Mouse (Mus musculus) NIH3T3 (cell line): ENCODE results near the gene Adgrb2.

Experiments used
- DNase-seq: peaks from one replicate; pipeline ENCODE4 v3.0.0-alpha.2; 2012; ENCODE audit warnings: low read depth

The Adgrb2 gene

DNA sequence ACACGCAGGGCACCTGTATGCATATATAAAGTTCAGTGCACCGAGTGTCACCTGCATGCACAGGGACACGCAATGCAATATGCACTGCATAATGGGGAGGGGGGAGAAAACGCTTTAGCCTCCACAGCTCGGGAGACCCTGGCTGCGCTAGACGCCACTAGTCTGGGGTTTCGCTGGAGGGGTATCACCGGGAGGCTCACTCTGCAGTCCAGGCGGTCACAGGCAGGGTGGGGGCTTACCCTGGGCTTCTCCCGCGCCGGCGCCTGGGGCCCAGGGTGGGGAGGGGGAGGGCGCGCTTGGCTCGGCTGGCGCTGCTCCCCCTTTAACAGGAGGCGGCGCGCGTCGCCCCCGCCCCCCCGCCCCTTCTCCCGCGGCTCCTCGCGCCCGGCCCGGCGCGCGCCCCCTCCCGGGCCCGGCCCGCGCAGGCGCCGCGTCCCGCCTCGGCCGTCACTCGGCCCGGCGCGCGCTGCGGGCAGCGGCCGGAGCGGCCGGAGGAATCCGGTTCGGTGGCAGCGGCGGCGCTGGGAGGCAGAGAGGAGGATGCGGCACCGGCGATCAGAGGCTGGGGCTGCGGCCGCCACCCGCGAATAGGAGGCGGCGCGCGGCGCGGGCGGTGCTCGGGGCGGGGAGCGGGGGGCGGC is at the start of gene Adgrb2:
Gene Adgrb2 (plus strand): TSS at position 450 of the 641 bp plus-strand sequence.
- DNase-seq = peak; percentile 55

DNA sequence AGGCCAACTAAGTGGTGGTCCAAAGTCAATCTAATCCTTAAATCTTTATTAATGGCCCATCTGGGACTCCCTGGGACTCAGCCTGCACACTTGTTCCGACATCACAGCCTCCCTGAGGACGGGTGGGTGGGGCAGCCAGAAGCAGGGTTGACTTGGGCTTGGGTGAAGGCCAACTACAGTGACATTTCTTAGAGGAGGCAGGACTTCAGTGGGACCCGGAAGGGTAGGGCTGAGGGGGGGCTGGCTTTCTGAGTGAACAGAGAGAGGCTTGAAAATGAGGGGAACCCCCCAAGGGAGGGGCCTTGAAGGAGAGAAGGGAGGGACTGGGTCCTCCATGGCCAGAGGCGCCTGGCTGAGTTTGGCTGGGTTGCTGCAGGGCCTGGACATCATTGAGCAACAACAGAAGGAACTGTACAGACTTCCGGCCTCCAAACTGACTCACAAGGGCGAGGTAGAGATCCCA is 33.3 kb upstream of the Adgrb2 start:
- peak; percentile 86 for DNase-seq

DNA sequence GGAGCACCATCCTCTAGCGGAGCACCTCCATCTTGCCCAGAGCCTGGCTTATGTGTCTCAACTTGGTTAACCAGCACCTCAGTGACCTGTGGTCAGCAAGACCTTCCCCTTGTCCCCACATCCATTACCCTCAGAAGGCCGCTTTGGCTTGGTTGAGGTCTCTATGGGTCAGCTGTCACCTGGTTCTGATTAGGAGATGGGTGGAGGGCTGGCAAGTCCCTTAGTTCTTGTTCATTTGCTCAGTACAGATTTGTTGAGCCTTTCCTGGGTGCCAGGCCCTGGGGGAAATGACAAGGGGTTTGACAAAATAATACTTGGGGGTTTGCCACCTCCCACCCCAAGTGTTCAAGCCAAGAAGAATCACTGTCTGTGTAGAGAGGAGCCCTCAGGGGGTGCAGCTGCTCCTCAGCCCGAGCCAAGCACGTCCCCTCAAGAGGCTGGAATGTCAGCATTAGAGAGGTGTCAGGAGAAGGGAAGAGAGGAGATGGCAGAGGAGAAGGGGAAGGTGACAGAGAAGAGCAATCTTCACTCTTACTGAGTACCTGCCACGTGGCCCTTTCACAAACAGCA is 32.3 kb upstream of the Adgrb2 start:
- no peak for DNase-seq

DNA sequence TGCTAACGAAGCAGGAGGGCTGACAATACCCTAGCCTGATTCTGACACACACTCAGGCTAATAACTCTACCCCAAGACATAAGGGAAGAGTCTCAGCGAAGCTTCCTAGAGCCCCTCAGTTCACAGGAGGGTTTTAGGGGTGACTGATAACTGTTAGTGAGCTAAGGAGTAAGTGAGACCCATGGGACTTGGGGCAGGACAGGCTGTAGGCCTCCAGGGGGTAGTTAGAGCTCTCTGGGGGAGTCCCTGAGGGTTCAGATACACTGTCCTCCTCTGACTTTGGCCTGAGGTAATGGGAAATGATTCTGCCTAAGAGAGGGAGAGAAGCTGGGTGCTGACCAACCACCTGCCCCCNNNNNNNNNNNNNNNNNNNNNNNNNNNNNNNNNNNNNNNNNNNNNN is 30.1 kb upstream of the Adgrb2 start:
- DNase-seq = no peak

DNA sequence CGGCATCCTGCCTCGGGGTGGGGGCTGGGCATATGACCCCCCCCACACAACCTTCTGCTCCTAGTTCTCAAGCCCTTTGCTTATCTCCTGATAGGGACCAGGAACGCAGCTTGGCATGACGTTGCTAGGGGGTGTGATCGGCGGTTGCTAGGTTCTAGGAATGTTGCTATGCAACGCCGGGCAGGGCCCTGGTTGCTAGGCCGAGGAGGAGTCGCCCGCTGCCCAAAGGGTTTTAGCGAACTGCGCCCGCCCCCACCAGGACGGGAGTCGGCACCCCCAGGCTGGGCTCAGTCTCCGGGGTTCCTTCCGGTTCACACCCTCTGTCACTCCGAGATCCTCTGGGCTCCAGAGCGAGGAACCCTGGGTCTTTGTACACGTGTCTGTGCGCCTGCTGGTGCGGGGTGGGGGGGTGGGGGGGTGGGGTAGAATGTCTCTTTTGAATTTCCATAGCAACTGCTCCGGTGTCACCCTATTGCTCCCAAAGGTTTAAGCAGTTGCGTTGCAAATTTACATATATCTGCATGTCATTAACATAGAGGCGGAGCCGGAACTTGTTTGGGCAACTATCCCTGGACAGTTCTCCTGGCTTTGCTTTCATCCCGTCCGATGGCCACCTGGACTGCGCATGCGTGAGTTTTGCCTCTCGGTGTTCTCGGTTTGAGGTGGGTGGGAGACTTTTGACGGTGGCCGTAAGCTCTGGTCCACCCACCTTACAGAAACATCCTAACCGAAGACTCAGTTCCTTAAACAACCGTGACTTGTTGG is 24.3 kb upstream of the Adgrb2 start:
- peak; percentile 59 for DNase-seq

DNA sequence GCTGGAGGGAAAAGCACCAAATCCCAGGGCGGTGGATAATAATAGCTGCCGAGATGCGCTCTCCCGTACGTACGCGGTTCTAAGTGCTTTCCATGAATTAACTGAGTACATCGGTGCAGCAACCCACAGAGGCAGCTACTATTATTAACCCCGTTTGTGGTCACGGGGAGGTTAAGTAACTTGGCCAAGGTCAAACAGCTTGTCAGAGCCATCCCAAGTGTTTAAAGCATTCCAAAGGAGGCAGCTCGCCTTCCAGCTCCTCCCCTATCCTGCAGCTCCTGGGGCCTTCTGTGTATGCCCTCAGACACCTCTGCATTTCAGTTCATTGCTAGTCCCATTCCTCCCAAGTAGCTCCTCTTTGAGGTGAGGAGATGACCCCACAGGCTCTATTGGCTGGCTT is 19.4 kb upstream of the Adgrb2 start:
- no peak for DNase-seq

DNA sequence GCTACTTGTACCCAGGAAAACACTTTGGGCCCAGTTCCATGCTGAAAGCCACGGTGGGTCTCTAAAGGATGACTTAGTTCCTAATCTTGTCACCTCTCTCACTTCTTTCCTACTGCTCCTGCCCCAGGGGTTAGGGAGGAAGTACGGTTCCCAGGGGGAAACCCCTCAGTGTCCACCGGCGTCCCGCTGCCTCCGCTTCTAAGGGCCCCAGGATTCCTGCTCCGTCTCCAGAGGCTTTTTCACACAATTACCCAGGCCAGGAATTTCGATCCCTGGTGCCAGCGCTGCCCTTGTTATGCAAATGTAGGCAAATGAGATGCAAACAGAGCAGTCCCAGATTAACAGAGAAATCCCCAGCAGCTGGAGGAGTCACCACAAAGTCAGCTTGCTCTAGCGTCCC is 18.5 kb upstream of the Adgrb2 start:
- DNase-seq = no peak

DNA sequence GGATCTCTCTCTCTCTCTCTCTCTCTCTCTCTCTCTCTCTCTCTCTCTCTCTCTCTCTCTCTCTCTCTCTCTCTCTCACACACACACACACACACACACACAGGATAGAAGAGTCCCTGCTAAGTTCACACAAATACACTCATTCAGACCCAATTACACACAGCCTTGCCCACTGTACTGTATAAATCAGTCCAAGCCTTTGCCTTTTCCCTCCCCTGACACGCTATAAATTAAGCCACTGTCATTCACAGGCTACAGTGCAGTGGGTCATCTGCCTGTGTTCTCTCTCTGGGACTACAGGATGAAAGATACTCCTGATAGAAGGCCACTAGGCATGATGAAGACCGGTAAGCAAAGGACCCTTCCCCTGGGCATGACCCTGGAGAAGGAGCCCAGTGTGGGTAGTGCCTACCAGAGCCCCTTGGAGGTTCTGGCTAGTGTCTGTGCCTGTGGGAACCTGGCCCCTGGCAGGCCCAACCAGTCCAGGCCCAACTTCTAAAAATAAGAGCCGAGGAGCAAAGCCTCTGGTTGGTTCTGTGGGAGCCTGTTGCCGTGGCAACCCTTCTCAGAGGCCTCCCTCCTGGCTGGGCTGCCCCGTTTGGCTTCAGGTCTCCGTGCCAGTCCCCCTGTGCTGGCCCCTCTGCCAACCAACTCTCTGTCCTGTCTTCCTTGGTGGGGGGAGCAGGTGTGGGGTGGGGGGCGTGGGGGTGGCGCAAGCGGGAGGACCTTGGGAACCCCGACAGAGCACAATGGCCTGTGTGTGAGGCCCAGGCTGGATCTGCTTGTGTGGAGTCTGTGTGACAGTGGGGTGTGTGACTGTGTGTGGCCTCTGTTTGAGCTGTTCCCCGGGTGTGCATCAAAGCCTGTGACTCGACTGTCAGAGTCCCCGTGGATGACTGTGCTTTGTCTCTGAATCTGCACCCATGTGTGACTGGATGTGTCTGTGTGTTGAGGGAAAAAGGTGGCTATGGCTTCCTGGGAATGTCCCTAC is 17.4 kb upstream of the Adgrb2 start:
- no peak for DNase-seq

DNA sequence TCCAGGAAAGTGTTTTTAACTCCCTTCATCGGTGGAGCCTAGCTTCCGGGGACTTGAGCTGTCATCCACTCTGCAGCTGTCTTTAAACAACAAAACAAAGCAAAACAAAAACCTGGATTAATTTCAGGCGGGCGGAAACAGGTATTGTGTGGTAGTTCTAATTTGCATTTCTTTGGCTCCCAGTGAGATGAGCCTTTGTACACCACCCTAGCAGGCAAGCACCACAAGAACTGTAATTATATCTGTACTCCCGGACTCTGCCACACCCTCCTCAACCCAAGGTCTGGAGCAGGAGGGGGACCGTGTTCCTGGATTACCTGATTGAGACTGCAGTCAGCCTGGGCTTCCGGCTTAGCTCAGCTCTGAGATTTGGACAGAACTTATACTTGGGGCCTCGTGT is 14.5 kb upstream of the Adgrb2 start:
- no peak for DNase-seq

DNA sequence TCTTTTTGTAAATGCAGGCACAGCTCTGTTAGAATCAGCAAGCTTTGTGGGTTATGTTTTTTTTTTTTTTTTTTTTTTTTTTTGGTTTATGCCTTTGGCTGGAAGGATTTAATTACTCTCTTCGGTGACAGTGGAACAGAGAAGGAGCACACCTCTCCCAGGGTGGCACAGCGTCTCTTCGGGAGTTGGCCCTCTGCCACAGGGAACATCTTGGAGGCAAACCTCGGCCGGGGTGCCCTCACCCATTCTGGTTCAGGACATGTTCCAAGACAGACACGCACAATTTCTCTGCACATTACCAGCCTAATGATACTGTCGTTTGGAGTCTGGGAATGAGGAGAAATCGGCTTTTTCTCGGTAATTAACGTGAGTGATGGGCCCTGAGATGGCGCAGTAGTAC is 13.8 kb upstream of the Adgrb2 start:
- DNase-seq = no peak

DNA sequence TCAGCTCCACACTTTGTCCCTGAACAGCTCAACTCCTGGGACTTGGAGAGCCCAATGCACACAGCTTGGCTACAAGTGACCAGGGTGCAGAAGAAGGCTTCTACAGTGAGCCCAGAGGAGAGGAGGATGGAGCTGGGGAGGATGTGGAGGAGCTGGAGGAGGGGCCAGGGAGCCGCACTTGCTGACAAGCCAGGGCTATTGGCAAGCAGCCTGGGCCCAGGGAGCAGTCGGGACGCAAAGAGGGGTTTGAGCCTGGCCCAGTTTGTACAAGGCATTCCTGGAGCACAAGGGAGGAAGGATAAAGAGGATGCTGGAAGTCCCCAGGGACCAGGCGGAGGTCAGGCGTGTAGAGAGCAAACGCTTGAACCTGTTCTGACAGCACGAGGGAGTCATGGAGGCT is 12.7 kb upstream of the Adgrb2 start:
- DNase-seq = no peak

DNA sequence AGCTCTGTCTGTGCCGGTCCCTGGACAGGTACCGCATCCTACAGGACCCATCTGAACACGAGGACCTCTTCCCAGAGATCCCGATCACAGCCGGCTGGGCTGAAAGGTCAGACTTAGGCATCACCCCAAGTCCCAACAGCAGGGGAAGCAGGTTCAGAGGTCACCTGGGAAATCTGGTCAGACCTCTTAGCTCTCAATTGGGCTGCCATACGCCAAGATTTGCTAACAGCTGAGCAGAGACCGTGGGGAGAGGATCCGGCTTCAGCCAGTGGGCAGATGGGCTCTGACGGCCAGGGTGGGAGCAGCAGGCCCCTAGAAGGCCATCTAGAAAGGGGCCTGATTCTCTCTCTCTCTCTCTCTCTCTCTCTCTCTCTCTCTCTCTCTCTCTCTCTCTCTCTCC is 10.4 kb upstream of the Adgrb2 start:
- no peak for DNase-seq

DNA sequence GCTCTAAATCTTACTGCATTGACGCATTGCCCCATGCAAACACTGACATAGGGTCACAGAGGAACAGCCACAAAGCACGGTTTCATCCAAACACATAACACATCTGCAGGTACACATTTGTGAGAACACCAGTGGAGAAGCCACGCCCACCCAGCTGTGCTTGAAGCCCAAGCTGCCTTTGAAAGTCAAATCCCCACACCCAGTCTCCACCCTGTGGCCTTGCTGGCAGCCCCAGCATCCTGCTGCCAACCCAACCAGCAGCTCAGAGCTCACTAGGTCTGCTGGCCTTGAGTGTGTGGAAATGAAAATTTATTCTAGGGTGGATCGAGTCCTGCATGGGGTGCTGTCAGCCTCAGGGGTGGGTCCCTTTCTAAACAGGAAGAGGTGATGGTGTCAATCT is 7.4 kb upstream of the Adgrb2 start:
- DNase-seq = no peak

DNA sequence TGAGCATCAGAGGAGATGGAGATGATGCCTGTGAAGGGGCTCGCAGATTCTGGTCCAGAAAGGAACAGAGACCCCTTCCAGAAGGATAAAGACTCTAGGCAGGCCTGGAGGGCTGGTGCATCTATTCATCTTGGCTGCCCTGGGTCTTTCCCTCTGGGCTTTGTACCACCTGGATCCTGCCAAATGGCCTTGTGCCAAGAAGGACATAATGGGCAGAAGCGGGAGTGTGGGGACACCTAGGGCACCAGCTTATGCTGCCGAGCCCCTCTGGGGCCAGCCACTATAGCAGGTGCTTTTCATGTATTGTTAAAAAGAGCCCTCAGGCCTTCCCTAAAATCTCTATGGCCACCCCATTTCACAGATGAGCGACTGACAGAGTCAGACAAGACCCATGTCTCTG is 6.4 kb upstream of the Adgrb2 start:
- no peak for DNase-seq

DNA sequence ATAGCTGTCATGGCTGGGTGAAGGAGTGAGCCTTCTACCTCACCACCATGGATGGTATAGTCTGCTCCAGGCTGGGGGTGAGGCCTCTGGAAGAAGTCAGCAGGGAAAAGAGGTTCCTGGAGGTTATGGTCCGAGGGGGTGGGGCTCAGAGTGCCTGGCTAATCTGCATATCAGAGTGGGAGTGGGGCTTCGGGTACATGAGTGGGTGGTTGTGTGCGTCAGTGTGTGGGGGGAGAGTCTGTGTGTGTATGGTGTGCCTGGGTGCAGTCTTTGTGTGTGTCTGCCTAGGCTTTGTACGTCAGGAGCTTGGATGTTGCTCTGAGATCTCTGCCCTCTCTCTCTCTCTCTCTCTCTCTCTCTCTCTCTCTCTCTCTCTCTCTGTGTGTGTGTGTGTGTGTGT is 5.7 kb upstream of the Adgrb2 start:
- no peak for DNase-seq

DNA sequence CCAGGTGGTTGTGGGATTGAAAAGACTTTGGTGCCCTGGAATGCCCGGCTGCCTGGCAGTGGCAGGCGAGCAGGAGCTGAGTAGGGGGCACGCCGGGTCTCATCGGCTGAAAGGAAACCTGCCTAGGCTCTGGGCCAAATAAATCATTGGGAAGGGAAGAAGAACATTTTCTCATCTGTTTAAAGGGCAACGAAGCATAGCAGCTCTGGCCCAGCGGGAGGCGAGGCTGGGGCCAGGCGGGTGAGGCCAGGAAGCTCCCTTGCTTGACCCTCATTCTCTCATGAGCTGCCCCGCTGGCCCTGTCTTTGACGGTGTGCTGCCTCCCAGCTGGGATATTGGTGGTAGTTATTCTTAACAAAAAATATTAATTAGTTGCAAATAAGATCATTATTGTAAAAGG is 3.0 kb upstream of the Adgrb2 start:
- DNase-seq = no peak

DNA sequence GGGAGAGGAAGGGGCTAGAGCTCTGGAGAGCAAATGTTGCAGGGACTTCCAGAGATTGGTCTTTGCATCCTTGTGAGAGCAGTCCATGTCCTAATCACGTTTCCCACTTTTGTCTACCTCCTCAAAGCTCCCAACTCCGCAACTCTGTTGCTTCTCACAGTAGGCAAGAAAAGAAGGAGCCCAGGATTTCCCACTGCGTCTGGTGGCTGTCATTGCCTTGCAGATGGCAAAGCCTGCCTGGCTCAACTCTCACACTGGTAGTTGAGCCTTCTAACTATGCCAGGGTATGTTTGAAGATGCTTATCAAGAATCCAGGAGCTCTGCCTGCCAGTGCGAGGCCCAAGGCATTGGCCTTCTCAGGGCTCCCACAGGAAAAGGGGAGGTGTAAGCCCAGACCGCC is 1.6 kb upstream of the Adgrb2 start:
- no peak for DNase-seq

DNA sequence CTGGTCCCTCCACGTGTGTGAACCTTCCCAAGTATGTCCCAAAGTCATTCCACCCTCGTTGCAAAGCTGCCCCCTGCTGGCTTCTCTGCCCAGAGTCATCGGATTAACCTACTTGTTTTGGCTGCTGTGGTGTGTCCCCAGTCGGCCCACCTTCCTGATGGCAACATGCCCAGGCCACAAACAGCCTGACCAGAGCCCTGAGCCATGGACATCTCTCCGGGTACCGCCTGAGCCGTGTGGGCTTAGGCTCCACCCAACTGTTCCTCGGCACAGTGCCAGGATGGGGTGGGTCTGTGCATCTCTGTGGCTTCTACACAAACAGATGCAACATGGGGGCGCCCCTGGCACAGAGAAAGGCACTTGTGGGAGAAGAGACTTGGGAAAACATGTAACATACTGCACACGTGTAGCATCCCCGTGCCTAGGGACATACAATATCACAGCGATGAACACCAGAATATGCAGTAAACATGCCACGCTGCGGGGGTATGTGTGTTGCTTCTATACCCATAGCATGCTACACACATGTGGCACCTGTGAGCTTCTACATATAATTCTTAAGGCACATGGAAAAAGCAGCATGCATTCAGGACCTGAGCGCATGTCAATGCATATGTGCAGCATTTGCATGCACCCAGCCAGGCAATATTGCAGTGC is 778 bp upstream of the Adgrb2 start:
- peak; percentile 73 for DNase-seq

DNA sequence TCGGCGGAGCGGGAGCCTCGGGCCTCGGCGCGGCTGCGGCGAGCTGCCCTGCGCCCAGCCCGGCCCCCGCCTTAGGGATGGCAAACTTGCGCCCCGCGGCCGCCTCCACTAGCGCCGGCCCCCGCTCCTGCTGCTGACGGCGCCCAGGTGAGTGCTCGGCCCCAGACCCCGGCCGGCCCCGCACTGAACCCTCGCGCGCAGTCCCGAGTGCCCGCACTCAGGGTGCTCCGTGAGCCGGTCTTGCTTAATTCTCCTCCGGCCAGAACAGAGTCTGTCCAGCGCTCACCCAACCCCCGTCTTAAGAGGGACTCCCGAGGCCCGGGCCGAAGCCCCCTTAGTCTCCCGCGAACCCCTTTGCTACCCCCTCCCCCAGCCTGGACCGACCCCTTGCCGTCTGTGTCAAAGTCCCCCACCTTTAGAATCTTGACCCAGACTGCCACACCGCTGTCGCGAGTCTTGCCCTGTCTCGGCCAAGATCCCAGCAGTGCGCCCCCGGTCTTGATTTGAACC is 546 bp downstream of the Adgrb2 start:
- DNase-seq = no peak

DNA sequence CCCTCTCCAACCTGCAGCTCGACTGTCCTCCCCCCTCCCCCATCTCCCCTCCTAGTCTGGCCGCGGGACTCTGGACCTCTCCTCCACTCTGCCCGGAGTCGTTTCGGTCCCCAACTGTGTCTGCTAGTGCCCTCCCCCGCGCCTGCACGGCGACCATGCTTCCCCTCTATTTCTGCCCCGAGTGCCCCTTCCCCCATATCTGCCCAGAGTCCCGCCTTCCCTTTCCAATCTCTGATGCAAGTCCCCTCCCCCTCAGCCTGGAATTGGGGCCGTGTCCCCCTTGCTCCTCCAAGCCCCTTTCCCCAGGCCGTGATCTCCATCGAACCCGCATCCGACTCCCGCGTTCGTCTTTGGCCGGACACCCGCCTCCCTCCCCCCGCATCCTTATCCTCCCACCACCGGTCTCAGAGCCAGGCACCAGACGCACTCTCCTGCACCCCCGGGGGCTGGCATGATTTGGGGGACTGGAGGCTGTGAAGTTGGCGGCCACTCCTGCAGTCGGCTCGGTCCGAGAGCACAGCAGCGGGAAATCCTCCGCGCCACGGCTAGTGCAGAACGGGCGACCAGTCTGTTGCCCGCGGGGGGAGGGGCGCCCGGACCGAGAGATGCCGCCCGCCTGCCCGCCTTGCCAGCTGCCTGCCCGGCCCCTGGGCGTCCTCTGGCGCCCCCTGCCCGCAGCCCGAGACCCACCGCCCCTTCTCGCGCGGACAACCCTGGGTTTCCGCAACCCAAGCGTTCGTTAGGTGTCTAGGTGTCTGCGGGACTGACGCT is 1.2 kb downstream of the Adgrb2 start:
- peak; percentile 52 for DNase-seq
